Mouse (Mus musculus) macrophage (primary cell): ENCODE results near the gene Gpbar1. TPM values are rescaled to one million over a fixed set of nuclear protein-coding genes. Genes with fewer than 3 reads are reported as not detected.

Experiments
- H3K27ac ChIP-seq: fragments of 350-480 bp; formaldehyde crosslinking; 2 replicates; pipeline ENCODE4 v1.9.0; 2021
- H3K36me3 ChIP-seq: fragments of 350-480 bp; formaldehyde crosslinking; 2 replicates; pipeline ENCODE4 v1.9.0; 2021; ENCODE audit errors: inconsistent target
- H3K4me3 ChIP-seq: fragments of 350-480 bp; formaldehyde crosslinking; 2 replicates; pipeline ENCODE4 v1.9.0; 2021; ENCODE audit errors: inconsistent target
- H3K79me2 ChIP-seq: fragments of 350-480 bp; formaldehyde crosslinking; 2 replicates; pipeline ENCODE4 v1.9.0; 2021; ENCODE audit errors: inconsistent target
- WGBS: methylation state at CpG from one replicate; pipeline ENCODE4 v1.1.7; 2026; ENCODE audit warnings: inconsistent platforms; ENCODE audit not compliant: missing documents; 5-methylcytosine and 5-hydroxymethylcytosine counted together
- polyA plus RNA-seq: library from polyadenylated mRNA; stranded (reverse); fragments of 250-400 nt; gene quantifications from 3 replicates; pipeline ENCODE4 v1.2.4, GENCODE M21; 2018; ENCODE audit warnings: inconsistent platforms

The Gpbar1 gene
- polyA plus RNA-seq, 1 experiment from 2014 or later: not detected

DNA sequence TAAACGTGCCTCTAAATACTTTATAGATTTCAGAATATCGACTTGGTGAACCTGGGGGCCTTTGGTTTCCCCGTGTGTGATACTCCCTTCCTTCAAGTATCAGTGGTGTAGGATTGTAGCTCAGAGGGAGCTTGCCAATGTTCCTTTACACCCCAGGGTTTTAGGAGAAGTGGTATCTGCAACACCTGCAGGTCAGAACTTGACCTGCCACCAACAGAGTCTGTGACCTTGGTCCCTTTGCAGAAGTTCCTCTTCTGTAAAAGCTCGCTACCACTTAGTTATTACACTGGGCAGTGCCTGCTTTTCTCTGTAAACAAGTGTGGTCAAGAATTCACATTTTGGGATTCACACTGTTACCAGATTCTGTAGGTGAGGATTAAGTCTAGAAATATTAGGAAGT, 28.3 kb upstream of the Gpbar1 start:
- peaks cover 54% of the 10 kb centered on the region for H3K36me3 ChIP-seq
- peak overlapping the region; percentile 96 for H3K27ac ChIP-seq
- whole genome bisulfite sequencing: 41% methylated on average over 4 of the region's 4 CpGs
- H3K79me2 ChIP-seq: peaks cover 92% of the 10 kb centered on the region
- H3K4me3 ChIP-seq: no peak overlapping the region

DNA sequence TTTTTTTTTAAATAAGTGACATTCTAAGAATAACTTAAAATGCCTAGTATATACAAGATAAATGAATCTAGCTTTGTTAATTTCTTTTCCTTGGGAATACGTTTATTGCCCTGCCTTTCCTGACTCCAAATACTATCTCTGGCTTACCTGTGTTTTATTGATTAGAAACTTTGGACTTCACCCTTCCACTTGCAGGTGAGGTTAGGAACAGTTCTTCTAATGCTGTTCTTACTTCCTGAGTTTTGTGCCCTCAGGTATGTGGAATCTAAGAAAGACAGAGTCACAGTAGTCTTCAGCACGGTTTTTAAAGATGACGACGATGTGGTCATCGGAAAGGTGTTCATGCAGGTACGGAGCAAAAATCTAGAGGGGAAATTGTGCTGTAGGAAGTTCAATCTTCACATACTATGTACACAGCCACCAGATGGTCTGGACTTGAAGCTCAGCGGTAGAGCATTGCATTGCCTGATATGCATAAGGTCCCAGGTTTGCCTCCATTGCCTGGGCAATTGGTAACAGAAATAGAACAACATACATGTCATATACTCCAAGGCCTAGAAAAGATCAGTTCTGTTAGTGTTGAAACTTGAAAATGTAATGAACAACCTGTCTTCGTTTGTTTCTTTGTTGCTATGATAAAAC, 22.5 kb upstream of the Gpbar1 start:
- no peak overlapping the region for H3K27ac ChIP-seq
- H3K4me3 ChIP-seq: no peak overlapping the region
- H3K36me3 ChIP-seq: peaks cover 97% of the 10 kb centered on the region
- 96% methylated on average over 8 of the region's 8 CpGs for WGBS
- H3K79me2 ChIP-seq: peaks cover 100% of the 10 kb centered on the region

DNA sequence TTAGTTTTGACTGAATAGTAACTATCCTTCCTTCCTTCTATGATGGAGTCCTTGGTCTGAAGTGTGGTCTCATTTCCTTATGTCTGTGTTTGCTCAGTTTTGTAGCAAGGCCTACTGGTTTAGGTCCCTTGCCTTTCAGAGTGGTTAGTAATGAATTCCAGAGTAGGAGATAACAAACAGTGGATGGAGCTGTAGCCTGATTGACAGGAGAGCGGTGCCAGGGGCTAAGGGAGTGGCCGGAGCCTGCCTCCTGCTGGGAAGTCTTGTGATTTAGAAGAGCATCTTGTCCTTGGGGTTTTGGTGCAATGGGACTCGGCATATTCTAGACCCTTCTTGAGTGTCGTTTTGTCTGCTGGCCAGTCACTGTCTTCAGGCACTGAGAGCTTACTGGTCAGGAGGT, 21.6 kb upstream of the Gpbar1 start:
- Histone ChIP-seq H3K27ac (no peak overlapping the region), H3K36me3 (peaks cover 97% of the 10 kb centered on the region), H3K4me3 (no peak overlapping the region), H3K79me2 (peaks cover 100% of the 10 kb centered on the region)
- WGBS: 95% methylated on average over 4 of the region's 4 CpGs

DNA sequence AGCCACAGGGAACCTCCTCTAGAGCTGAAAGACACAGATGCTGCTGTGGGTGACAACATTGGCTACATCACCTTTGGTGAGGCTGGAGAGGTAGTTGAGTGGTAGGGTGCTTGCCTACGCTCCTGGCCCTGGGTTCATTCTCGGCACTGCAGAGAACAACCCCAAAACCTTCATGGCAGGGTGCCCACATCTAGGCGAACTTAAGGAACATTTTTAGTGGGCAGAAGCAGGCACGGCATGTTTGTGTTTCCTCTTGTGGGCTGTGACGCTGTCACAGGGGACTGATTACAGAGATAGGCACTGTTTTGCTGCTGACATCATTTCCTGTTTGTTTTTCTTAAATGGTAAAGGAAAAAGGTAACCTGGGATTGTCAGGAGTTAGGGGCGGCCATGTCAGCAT, 15.8 kb upstream of the Gpbar1 start:
- no peak overlapping the region for H3K4me3 ChIP-seq
- WGBS: 69% methylated on average over 6 of the region's 6 CpGs
- peaks cover 54% of the 10 kb centered on the region for H3K79me2 ChIP-seq
- no peak overlapping the region for H3K27ac ChIP-seq
- peaks cover 97% of the 10 kb centered on the region for H3K36me3 ChIP-seq

DNA sequence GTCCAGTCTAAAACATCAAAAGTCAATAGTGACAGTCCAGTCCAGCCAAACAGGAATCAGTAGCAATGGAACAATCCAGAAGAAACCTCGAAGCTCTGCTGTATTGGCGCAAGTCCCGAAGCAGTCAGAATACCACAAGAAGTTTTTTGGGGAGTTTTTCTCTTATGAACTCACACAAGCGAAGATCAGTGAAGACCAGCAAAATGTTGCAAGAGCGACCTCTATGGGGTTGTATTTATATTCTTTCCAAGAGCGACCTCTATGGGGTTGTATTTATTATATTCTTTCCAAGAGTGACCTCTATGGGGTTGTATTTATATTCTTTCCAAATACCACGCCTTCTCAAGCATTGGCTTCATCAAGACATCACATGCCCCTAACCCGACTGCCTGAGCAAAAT, 9.6 kb upstream of the Gpbar1 start:
- Histone ChIP-seq H3K36me3 (peaks cover 55% of the 10 kb centered on the region), H3K27ac (no peak overlapping the region), H3K79me2 (no peaks in the 10 kb centered on the region; the same call in 1 of the 2 replicates), H3K4me3 (no peak overlapping the region)
- WGBS: 76% methylated on average over 8 of the region's 8 CpGs

DNA sequence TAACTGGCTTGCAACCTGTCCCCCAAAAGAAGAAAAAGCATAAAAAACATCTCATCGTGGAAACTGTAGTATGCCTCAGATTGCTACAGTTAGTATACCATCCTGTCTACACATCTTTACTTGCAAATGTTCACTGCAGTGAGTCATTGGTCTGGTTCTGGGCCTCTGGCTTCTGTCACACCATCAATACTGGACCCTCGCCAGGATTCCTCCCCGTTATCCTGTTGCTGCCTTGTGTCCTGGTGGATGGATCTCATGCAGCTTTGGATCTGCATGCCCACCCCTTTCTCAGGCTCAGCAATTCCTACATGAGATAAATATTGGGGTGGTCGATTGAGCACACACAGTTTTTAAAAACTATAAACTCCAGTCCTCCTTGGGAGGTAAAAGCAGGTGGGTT, 6.7 kb upstream of the Gpbar1 start:
- WGBS: 100% methylated on average over 3 of the region's 4 CpGs
- no peaks in the 10 kb centered on the region for H3K79me2 ChIP-seq
- no peak overlapping the region for H3K27ac ChIP-seq
- H3K36me3 ChIP-seq: peaks cover 26% of the 10 kb centered on the region
- H3K4me3 ChIP-seq: no peak overlapping the region

DNA sequence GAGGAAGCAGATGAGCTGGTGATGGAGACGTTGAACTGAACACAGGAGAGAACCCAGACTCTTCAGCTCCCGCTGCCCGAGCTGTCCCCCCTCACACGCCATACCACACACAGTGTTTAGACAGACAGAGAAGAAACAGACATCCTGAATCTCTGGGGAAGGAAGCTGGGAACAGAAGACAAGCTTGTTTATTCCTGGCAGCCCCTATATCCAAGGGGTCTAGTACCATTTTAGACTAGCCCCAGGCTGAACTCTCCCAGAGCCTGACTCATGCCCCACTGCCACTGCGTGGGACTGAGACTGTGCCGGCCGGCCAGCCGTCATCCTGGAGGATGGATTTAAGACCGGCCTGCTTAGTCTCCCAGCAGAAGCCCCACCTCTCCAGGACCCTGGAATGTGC, 3.3 kb upstream of the Gpbar1 start:
- Histone ChIP-seq H3K36me3 (peaks cover 5% of the 10 kb centered on the region; the same call in 1 of the 2 replicates), H3K4me3 (no peak overlapping the region), H3K27ac (no peak overlapping the region), H3K79me2 (no peaks in the 10 kb centered on the region)
- 42% methylated on average over 9 of the region's 9 CpGs for WGBS

DNA sequence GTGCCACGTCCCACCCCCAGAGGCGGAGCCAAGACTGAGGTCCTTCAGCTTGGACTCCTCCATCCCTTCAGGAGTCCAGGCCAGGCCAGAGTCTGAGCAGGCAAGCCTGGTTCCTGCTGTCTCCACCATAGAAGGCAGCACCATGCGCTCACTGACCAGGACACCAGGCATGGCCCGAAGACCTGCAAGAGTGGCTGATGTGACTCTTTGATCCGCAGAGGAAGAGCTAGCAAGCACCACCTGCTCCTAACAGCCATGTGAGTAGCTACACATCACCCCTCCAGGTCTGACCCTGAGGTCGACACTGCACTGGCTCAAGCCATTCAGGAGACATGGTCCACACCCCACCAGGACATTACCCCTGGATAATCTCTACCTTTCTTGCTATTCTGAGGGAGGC, 1.3 kb upstream of the Gpbar1 start:
- peaks cover 26% of the 10 kb centered on the region for H3K36me3 ChIP-seq
- 83% methylated on average over 6 of the region's 6 CpGs for WGBS

DNA sequence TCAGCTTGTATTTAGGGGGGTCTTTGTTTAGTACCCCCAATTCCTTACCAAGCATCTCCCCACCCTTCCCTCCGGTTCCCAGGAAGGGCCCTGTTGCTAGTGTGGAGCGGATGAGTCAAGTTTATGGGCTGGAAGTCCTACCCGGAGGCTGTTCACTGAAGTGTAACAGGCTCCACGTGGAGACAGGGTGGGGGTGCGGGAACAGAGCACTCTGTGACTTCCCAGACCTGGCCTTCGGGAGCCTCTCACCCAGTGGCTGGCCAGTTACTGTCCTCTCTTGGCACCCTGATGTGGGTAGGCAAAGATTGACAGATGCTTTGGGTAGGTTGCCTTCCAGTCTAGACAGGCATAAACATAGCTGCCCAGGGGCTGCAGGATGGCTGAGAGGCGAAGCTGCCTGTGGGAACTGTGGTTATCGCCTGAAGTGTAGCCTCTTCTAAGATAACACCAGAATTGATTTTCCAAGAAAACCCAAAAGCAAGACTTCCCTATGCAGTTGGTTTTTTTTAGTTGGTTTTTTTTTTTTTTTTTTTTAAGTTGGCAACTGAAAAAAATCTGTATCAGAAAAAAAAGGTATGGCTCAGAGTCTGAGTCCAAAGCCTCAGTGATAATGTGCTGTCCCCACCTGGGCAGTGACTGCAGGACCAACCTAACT, 340 bp upstream of the Gpbar1 start:
- whole genome bisulfite sequencing: 87% methylated on average over 8 of the region's 8 CpGs
- Histone ChIP-seq H3K36me3 (peaks cover 35% of the 10 kb centered on the region), H3K4me3 (no peak overlapping the region), H3K27ac (no peak overlapping the region), H3K79me2 (peaks cover 14% of the 10 kb centered on the region)

More for the DNA sequence above, 1.3 kb upstream of the Gpbar1 start:
- H3K4me3 ChIP-seq: no peak overlapping the region
- no peak overlapping the region for H3K27ac ChIP-seq
- peaks cover 4% of the 10 kb centered on the region; the same call in 1 of the 2 replicates for H3K79me2 ChIP-seq

DNA sequence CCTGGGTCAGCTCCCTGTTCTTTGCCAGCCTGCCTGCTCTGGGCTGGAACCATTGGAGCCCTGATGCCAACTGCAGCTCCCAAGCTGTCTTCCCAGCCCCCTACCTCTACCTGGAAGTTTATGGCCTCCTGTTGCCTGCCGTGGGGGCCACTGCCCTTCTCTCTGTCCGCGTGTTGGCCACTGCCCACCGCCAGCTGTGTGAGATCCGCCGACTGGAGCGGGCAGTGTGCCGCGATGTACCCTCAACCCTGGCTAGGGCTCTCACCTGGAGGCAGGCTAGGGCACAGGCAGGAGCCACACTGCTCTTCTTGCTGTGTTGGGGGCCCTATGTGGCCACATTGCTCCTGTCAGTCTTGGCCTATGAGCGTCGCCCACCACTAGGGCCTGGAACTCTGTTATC, 638 bp downstream of the Gpbar1 start:
- H3K36me3 ChIP-seq: peaks cover 38% of the 10 kb centered on the region
- WGBS: 94% methylated on average over 11 of the region's 11 CpGs

DNA sequence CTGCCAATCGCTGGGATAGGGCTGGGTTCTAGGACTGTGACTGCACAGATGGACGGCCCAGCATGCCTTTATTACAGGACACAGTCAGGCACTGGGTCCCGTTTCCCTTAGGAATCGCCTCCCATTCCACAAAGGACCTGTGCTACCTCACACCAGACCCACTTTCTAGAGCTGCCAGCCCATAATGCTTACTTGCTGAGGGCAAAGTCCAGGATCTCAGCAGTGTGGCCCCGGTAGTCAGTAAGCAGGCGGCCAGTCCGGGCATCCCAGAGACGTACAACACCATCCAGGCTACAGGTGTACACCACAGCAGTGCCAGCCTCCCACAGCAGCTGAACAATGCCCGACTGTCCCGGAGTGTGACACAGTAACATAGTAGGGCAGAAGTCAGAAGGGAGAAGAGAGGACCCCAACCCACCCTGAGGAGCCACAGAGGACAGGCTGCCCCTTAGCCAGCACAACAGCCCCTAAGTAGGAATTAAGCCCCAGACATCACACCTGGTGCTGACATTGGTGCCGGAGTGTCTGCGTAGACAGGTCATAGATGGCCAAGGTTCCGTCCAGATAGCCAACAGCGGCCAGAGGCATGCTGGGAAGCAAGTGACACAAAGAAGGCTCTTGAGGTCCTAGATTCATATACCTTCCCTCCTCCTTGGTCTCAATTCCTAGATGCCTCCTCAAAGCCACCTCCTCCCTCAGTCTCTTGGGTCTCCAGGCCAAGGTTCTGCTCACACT, 2.4 kb downstream of the Gpbar1 start:
- H3K27ac ChIP-seq: no peak overlapping the region
- 94% methylated on average over 14 of the region's 14 CpGs for WGBS
- H3K36me3 ChIP-seq: peaks cover 38% of the 10 kb centered on the region
- no peak overlapping the region for H3K4me3 ChIP-seq
- peaks cover 28% of the 10 kb centered on the region for H3K79me2 ChIP-seq

More for the DNA sequence above, 638 bp downstream of the Gpbar1 start:
- H3K4me3 ChIP-seq: no peak overlapping the region
- H3K79me2 ChIP-seq: peaks cover 24% of the 10 kb centered on the region
- no peak overlapping the region for H3K27ac ChIP-seq

DNA sequence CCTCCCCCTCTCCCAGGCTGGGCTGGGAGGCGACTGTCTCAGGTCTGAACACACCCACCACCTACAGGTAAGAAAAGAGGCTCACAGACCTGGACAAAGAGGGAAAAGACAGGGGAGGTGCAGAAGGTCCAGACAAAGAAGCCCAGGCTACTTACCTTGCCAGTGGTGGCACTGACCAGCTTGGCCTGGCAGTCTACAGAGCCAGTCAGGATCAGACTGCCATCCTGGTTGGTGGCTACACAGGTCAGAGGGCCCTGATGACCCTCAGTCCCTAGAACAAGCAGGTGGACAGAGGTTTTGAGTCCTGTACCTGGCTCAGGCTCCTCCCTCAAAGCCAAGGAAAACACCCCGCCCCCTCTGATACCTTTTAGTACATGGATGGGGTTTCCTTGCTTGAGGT, 3.0 kb downstream of the Gpbar1 start:
- H3K36me3 ChIP-seq: peaks cover 38% of the 10 kb centered on the region
- 93% methylated on average over 2 of the region's 2 CpGs for WGBS

DNA sequence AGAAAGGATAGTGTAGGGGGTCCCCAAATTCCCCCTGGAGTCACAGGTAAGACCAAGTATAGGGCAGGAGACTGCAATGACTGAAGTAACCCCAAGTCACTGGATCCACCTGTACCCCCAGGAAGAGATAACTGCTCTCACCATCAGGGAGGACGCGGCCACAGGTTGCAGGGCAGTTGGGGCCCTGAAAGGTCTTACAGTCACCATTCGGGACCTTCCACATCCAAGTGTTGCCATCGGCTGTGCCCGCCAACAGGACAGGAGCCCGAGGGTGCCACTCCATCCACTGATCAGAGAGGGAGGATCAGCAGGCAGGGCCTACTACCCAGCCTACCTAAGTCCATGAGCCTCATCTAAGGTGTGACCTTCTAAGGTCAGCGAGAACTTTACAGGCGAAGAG, 3.5 kb downstream of the Gpbar1 start:
- 88% methylated on average over 8 of the region's 8 CpGs for WGBS
- Histone ChIP-seq H3K36me3 (peaks cover 38% of the 10 kb centered on the region), H3K4me3 (no peak overlapping the region), H3K79me2 (peaks cover 28% of the 10 kb centered on the region), H3K27ac (no peak overlapping the region)

More for the DNA sequence above, 3.0 kb downstream of the Gpbar1 start:
- H3K27ac ChIP-seq: no peak overlapping the region
- no peak overlapping the region for H3K4me3 ChIP-seq
- H3K79me2 ChIP-seq: peaks cover 28% of the 10 kb centered on the region

DNA sequence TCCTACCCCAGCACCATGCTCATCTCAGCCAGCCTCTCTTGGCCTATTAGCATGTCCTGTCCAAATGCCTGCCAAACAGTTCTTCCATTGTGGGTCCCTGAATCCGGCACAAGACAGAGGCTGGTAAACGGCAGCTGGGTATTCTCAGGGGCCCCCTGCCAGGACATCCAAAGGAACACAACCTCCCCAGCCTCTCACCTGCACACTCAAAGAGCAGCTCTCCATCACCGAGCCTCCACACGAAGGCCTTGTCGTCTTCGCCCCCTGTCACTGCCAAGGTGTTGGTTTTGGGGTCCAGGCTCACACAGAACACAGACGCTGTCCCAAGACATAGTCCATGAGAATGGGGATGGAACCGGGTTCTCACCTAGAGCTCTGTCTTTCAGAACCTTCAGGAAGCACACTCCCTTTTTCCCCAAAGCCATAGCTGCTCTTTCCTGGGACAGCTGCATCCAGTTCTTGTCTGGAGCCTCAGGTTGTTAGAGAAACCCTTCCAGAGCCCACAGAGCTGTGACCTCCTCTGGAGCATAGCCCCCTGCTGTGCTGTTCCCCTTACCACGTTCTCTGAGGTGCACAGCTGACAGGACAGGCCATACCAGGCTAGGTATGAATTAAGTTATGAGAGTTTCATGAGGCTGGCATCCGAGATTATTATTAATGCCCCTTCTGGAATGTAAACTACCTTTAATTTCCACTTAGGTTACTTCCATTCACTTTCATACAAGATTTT, 4.7 kb downstream of the Gpbar1 start:
- 96% methylated on average over 7 of the region's 10 CpGs for WGBS
- H3K36me3 ChIP-seq: peaks cover 42% of the 10 kb centered on the region
- no peak overlapping the region for H3K27ac ChIP-seq
- peaks cover 28% of the 10 kb centered on the region for H3K79me2 ChIP-seq
- H3K4me3 ChIP-seq: no peak overlapping the region
